Mouse (Mus musculus) liver, embryonic 14.5 days (tissue): ENCODE measurements at regions not wholly inside any gene's neighbourhood (a gene's known extent, or its start where the extent isn't known, plus 50 kb on each side); places are given as distances from the start of the nearest gene placed in this dataset.
"Not testable (repeated sequence)": the region's sequence is repeated elsewhere in the genome, so short reads cannot be mapped to it uniquely, and the experiment has no call there.

Experiments used
- ATAC-seq: fragments of 200-750 bp; cut with Nextera tagmentation; 2 replicates; pipeline ENCODE4 v1.8.0; 2017; ENCODE audit warnings: moderate number of reproducible peaks, mild to moderate bottlenecking, moderate library complexity; ENCODE audit not compliant: insufficient read depth
- DNase-seq, 3 experiments: peaks; one replicate each; pipeline ENCODE4 v3.0.0-alpha.2; 2012 to 2013; ENCODE audit warnings: low read depth in 3 of 3, low spot score in 3 of 3
- H3K27ac ChIP-seq: fragments of 300-500 bp; sonication (generic); 2 replicates; pipeline ENCODE4 v1.5.1; 2014; ENCODE audit warnings: moderate library complexity, mild to moderate bottlenecking, control low read depth, inconsistent platforms
- H3K27me3 ChIP-seq: fragments of 300-500 bp; sonication (generic); 2 replicates; pipeline ENCODE4 v1.6.1; 2014; ENCODE audit warnings: mild to moderate bottlenecking, low read length, moderate library complexity; ENCODE audit not compliant: control insufficient read depth, insufficient read depth
- H3K36me3 ChIP-seq: fragments of 300-500 bp; sonication (generic); replicated peaks from 2 replicates; pipeline ENCODE4 v1.6.1; 2014; ENCODE audit warnings: low read depth; ENCODE audit not compliant: control insufficient read depth, insufficient read depth
- H3K4me1 ChIP-seq, 2 experiments: fragments of 200-500 bp in 1 of 2; fragments of 300-500 bp in 1 of 2; sonication (generic) in 1 of 2; replicated peaks; 2 replicates each; pipeline ENCODE4 v1.6.1; 2012 to 2014; ENCODE audit warnings: antibody characterized with exemption in 1 of 2, inconsistent platforms in 1 of 2, low read length in 1 of 2; ENCODE audit not compliant: control insufficient read depth in 2 of 2, insufficient read depth in 2 of 2
- H3K4me2 ChIP-seq: fragments of 300-500 bp; sonication (generic); 2 replicates; pipeline ENCODE4 v1.6.1; 2014; ENCODE audit warnings: low read depth, mild to moderate bottlenecking, control low read depth, moderate library complexity
- H3K4me3 ChIP-seq, 2 experiments: fragments of 200-500 bp in 1 of 2; fragments of 300-500 bp in 1 of 2; sonication (generic) in 1 of 2; 2 replicates each; pipeline ENCODE4 v1.5.1; 2012 to 2014; ENCODE audit warnings: low read depth in 2 of 2, low read length in 2 of 2, mild to moderate bottlenecking in 2 of 2, control low read depth in 1 of 2, inconsistent platforms in 1 of 2, moderate library complexity in 1 of 2; ENCODE audit not compliant: insufficient read depth in 1 of 2
- H3K9ac ChIP-seq: fragments of 300-500 bp; sonication (generic); replicated peaks from 2 replicates; pipeline ENCODE4 v1.6.1; 2014; ENCODE audit warnings: mild to moderate bottlenecking, control low read depth, moderate library complexity
- H3K9me3 ChIP-seq: fragments of 300-500 bp; sonication (generic); 2 replicates; pipeline ENCODE4 v1.6.1; 2016; ENCODE audit warnings: low read length, mixed read lengths; ENCODE audit not compliant: control insufficient read depth
- CTCF ChIP-seq: IDR thresholded peaks from 2 replicates; pipeline ENCODE4 v1.5.1; 2016; ENCODE audit warnings: antibody characterized with exemption, low read depth, control low read depth
- EP300 ChIP-seq: IDR thresholded peaks from 2 replicates; pipeline ENCODE4 v1.6.1; 2016; ENCODE audit warnings: antibody characterized with exemption, low read depth
- WGBS: fragments of 180-500 bp; shearing (Covaris S2); extraction: QIAGEN DNeasy Blood & Tissue Kit; methylation state at CpG from one replicate; pipeline ENCODE4 v1.1.7; 2014; ENCODE audit not compliant: insufficient replicate concordance; 5-methylcytosine and 5-hydroxymethylcytosine counted together

DNA sequence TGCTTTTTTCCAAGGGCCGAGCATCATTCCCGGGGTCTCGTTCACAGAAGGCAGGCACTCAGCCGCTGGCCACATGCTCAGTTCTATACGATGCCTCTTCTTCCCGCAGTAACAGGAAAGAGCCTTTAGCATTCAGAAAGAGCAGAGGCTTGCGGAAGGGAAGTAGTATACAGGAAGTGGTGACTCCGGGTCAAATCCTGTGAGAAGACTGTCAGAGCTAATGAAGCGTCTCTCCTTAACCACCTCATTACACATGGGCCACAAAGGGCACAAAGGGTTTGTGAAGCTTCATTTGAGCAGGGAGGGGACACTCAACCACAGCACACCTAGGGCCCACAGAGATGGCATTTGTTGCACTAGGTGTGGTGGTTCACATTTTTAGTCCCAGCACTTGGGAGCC lies 55.1 kb upstream of the Ier3 start:
- DNase-seq (no peak), ATAC-seq (no peak)
- Histone ChIP-seq H3K4me3 (no peak overlapping the region), H3K27ac (no peak overlapping the region), H3K36me3 (no peaks in the 10 kb centered on the region), H3K4me2 (no peak overlapping the region), H3K9ac (no peak overlapping the region), H3K4me1 (peaks cover 0 to 17% of the 10 kb centered on the region in 2 experiments; a peak in 1 of 4 replicates), H3K9me3 (peaks cover 3% of the 10 kb centered on the region), H3K27me3 (no peaks in the 10 kb centered on the region)
- WGBS: 49% methylated on average over 9 of the region's 9 CpGs
- TF ChIP-seq CTCF (no peak), EP300 (no peak)

- Histone ChIP-seq H3K9me3 (peaks cover 3% of the 10 kb centered on the region), H3K27ac (no peak overlapping the region), H3K4me1 (peaks cover 0 to 11% of the 10 kb centered on the region in 2 experiments; a peak in 1 of 4 replicates), H3K9ac (no peak overlapping the region), H3K4me3 (no peak overlapping the region), H3K4me2 (no peak overlapping the region), H3K36me3 (no peaks in the 10 kb centered on the region), H3K27me3 (no peaks in the 10 kb centered on the region)
- 69% methylated on average over 5 of the region's 5 CpGs for WGBS
- TF ChIP-seq CTCF: 0 out of 2 replicates have a peak, but pooled peaks have one; percentile 9
- TF ChIP-seq EP300: no peak
- ATAC-seq (peak; percentile 51), DNase-seq (no peak)
Measured at GRCm38 (mm10) chr17:35769175-35769960, 52.1 kb upstream of the Ier3 start.

- H3K9me3 ChIP-seq, H3K4me3 ChIP-seq, H3K27me3 ChIP-seq, H3K4me1 ChIP-seq, H3K9ac ChIP-seq, H3K27ac ChIP-seq, H3K4me2 ChIP-seq, ATAC-seq, DNase-seq, H3K36me3 ChIP-seq: not testable (repeated sequence)
- 65% methylated on average over 4 of the region's 4 CpGs for WGBS
Measured at GRCm38 (mm10) chr17:35769961-35770276, 51.6 kb upstream of the Ier3 start.

DNA sequence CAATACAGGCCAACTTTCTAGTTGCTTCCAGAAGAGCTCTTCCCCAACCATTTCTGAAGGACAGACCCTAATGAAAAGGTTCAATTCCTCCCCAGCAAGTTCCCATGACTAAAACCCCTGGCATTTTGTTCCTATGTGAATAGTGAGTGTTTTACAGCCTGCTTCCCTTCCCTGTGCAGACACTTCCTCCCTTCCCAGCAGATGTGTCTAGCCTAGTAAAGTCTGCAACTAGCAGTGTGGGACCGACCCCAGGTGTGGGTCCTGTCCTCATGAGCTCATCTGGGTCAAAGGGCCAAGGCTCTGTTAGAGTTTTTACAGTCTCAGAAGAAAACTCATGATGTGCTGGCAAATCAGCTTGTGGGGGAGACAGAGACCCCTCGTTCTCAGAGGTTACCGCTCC lies 50.9 kb upstream of the Ier3 start:
- no peak overlapping the region for H3K4me3 ChIP-seq
- TF ChIP-seq EP300 (no peak), CTCF (no peak)
- H3K4me1 ChIP-seq: peaks cover 0 to 9% of the 10 kb centered on the region in 2 experiments; a peak in 1 of 4 replicates
- ATAC-seq: no peak
- H3K4me2 ChIP-seq: no peak overlapping the region
- H3K27ac ChIP-seq: no peak overlapping the region
- no peak for DNase-seq
- 58% methylated on average over 3 of the region's 3 CpGs for WGBS
- H3K27me3 ChIP-seq: no peaks in the 10 kb centered on the region
- H3K9me3 ChIP-seq: peaks cover 3% of the 10 kb centered on the region
- H3K9ac ChIP-seq: no peak overlapping the region
- H3K36me3 ChIP-seq: no peaks in the 10 kb centered on the region

DNA sequence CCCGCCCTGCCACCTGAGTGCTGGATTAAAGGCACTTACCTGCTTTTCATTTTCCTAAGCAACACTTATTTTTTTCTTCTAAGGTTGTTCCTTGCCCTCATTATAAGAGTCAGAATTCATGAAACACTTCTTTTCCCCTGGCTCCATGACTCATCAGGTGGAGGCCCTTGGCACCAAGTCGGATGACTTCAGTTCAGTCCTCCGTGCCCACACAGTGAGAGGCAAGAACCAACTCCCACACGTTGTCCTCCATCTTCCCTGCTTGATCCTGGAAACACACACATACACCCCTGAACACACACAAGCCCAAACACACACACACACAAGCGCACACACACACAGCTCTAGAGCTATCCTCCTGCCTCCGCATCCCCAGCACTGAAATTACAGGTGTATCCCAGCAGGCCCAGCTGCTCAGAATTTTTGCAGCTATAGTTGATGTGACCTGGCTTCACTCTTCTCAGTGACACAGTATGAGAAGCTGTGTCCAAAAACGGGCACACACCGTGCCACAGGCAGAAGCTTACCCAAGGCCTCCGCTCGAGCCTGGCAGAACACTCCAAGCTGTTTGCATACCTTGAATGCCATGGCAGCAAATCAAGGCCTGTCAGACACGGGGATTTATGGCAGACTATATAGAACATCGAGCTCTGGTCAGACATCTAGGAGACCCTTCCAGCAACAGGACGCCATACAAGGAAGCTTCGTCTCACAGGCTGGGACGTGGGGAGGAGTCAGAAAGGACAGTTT lies 49.7 kb upstream of the Ier3 start:
- WGBS: 73% methylated on average over 15 of the region's 15 CpGs
- no peak overlapping the region for H3K27ac ChIP-seq
- TF ChIP-seq EP300 (no peak), CTCF (no peak)
- H3K27me3 ChIP-seq: no peaks in the 10 kb centered on the region
- peaks cover under 1% of the 10 kb centered on the region; the same call in 1 of the 2 replicates for H3K9me3 ChIP-seq
- no peak overlapping the region for H3K4me3 ChIP-seq
- no peak for DNase-seq
- ATAC-seq: no peak
- no peak overlapping the region for H3K9ac ChIP-seq
- H3K4me2 ChIP-seq: no peak overlapping the region
- peaks cover 0 to 8% of the 10 kb centered on the region in 2 experiments; a peak in 2 of 4 replicates for H3K4me1 ChIP-seq
- H3K36me3 ChIP-seq: no peaks in the 10 kb centered on the region
